Mouse (Mus musculus) forebrain, embryonic 16.5 days (tissue): ENCODE data around the gene Islr2. TPM values are rescaled to one million over a fixed set of nuclear protein-coding genes. Genes with fewer than 3 reads are reported as not detected.

Experiments used
- ATAC-seq: fragments of 200-750 bp; cut with Nextera tagmentation; 2 replicates; pipeline ENCODE4 v1.8.0; 2017; ENCODE audit warnings: mild to moderate bottlenecking, moderate library complexity
- H3K27ac ChIP-seq: fragments of 300-500 bp; sonication (generic); 2 replicates; pipeline ENCODE4 v1.5.1; 2014; ENCODE audit warnings: low read length, control low read depth
- H3K27me3 ChIP-seq: fragments of 300-500 bp; sonication (generic); replicated peaks from 2 replicates; pipeline ENCODE4 v1.6.1; 2014; ENCODE audit warnings: low read length; ENCODE audit not compliant: control insufficient read depth, insufficient read depth
- H3K36me3 ChIP-seq: fragments of 300-500 bp; sonication (generic); 2 replicates; pipeline ENCODE4 v1.6.1; 2014; ENCODE audit not compliant: control insufficient read depth, insufficient read depth
- H3K4me1 ChIP-seq: fragments of 300-500 bp; sonication (generic); replicated peaks from 2 replicates; pipeline ENCODE4 v1.6.1; 2014; ENCODE audit warnings: low read length; ENCODE audit not compliant: control insufficient read depth, insufficient read depth
- H3K4me2 ChIP-seq: fragments of 300-500 bp; sonication (generic); 2 replicates; pipeline ENCODE4 v1.6.1; 2014; ENCODE audit warnings: mild to moderate bottlenecking, low read length, control low read depth
- H3K4me3 ChIP-seq: fragments of 300-500 bp; sonication (generic); replicated peaks from 2 replicates; pipeline ENCODE4 v1.5.1; 2014; ENCODE audit warnings: mild to moderate bottlenecking, low read length, control low read depth
- H3K9ac ChIP-seq: fragments of 300-500 bp; sonication (generic); replicated peaks from 2 replicates; pipeline ENCODE4 v1.6.1; 2014; ENCODE audit warnings: low read depth, low read length, control low read depth
- H3K9me3 ChIP-seq: fragments of 300-500 bp; sonication (generic); 2 replicates; pipeline ENCODE4 v1.6.1; 2016; ENCODE audit warnings: low read length; ENCODE audit not compliant: control insufficient read depth
- WGBS: fragments of 180-500 bp; shearing (Covaris S2); extraction: QIAGEN DNeasy Blood & Tissue Kit; methylation state at CpG from one replicate; pipeline ENCODE4 v1.1.7; 2014; 5-methylcytosine and 5-hydroxymethylcytosine counted together
- polyA plus RNA-seq: library from polyadenylated mRNA; unstranded; fragments of >200 nt; fragmentation: Nextera tagmentation; extraction: Ambion mirVana; gene quantifications from 2 replicates; pipeline ENCODE4 v1.2.1, GENCODE M21; 2015

Islr2 gene
- polyA plus RNA-seq, 1 experiment from 2014 or later, result 88.4 TPM

- Histone ChIP-seq H3K4me1 (peaks cover 19% of the 10 kb centered on the region), H3K36me3 (no peaks in the 10 kb centered on the region), H3K9me3 (no peaks in the 10 kb centered on the region), H3K27me3 (no peaks in the 10 kb centered on the region), H3K4me2 (no peak overlapping the region), H3K27ac (peak overlapping the region; percentile 62), H3K4me3 (no peak overlapping the region), H3K9ac (no peak overlapping the region)
- ATAC-seq, result no peak
- 60% methylated on average over 4 of the region's 4 CpGs for WGBS
Observed at GRCm38 (mm10) chr9:58177165-58177564, 27.0 kb downstream of the Islr2 start.

GRCm38 (mm10) chr9:58175745-58176487, 28.2 kb downstream of the Islr2 start:
- WGBS, result 37% methylated on average over 5 of the region's 5 CpGs
- Histone ChIP-seq H3K27ac (peak overlapping the region; percentile 81), H3K4me3 (no peak overlapping the region), H3K36me3 (no peaks in the 10 kb centered on the region), H3K9me3 (no peaks in the 10 kb centered on the region), H3K27me3 (no peaks in the 10 kb centered on the region), H3K4me2 (no peak overlapping the region), H3K9ac (no peak overlapping the region), H3K4me1 (peaks cover 19% of the 10 kb centered on the region)
- peak; percentile 59; the same call in 1 of the 2 replicates for ATAC-seq

DNA sequence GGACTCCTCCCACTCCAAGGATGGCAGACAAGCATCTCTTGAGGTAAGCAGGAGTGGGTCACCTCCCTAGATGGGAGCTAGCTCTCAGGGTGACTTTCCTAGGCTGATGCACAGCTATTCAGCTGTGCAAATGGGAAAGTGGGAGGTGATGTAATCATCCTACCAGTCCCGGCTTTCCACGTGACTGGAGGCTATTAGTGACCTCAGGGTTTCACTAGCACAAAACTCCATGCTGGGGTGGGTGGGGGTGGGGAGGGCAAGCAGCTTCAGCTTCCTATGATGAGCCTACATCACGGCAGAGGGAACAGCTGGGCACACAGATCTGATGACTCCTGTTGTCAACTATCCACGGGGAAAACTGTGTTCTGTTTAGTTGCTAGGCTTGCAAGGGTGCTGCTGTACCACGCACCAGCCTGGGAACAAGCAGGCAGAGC, 29.3 kb downstream of the Islr2 start:
- peaks cover 16% of the 10 kb centered on the region for H3K4me1 ChIP-seq
- H3K27ac ChIP-seq, result no peak overlapping the region
- H3K4me2 ChIP-seq, result no peak overlapping the region
- no peak overlapping the region for H3K4me3 ChIP-seq
- 23% methylated on average over 5 of the region's 5 CpGs for WGBS
- H3K9ac ChIP-seq, result no peak overlapping the region
- no peaks in the 10 kb centered on the region for H3K9me3 ChIP-seq
- peak; percentile 26; the same call in 1 of the 2 replicates for ATAC-seq
- H3K27me3 ChIP-seq, result no peaks in the 10 kb centered on the region
- H3K36me3 ChIP-seq, result no peaks in the 10 kb centered on the region

DNA sequence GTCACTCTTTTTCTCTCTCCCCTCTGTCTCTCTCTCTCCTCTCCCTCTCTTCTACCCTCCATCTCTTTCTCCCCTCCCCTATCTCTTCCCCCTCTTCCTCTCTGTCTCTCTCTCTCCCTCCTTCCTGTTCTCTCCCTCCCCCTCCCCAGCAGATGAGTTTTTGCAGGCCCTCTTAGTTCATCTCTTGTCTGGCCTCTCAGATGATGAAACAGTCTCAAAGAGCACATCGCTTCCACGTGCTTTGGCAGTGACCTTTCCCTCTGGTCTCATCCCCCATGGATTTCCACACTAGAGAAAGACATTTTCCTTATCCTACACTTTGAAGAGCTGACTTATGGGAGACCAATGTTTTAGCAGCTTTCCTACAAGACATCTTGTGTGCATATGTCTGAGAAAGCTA, 31.3 kb downstream of the Islr2 start:
- Histone ChIP-seq H3K4me1 (peaks cover 25% of the 10 kb centered on the region), H3K4me2 (no peak overlapping the region), H3K4me3 (no peak overlapping the region), H3K36me3 (no peaks in the 10 kb centered on the region), H3K9ac (no peak overlapping the region), H3K9me3 (no peaks in the 10 kb centered on the region), H3K27ac (no peak overlapping the region), H3K27me3 (no peaks in the 10 kb centered on the region)
- 81% methylated on average over 2 of the region's 2 CpGs for WGBS
- ATAC-seq, result no peak

DNA sequence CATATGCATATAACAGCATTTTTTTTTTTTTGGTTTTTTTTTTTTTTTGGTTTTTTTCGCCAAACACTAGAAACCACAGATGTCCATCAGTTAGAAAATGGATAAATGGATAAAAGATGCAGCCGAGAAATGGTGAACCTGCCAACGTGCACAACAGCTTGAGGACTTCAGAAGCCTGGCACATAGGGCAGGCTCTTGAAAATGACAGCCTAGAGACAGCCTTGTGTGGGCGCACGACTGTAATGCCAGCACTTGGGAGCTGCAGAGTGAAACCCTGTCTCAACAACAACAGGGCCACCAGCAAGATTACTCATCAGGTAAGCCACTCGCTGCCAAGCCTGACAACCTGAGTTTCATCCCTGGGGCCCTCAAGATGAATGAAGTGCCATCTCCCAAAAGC, 34.7 kb downstream of the Islr2 start:
- WGBS, result 56% methylated on average over 6 of the region's 6 CpGs
- ATAC-seq, result no peak
- H3K27ac ChIP-seq, result peak overlapping the region; percentile 37; the same call in 1 of the 2 replicates

DNA sequence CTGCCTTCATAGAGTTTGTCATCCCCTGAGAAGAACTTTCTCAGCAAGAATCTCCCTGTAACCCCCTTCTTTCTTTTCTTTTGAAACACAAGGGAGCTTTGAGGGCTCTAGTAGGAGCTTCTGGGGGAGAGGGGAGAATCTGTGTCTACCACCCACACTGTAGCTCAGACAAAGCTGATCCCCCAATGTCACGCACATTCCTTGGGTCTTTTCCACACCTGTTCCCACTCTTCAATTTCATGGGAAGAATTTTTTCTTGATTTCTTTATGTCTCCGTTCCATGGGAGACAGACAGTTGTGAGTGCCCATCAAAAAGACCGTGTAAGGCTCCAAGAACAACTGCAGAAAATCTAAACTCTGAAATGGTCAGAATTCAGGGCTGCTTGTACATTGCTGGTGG, 35.2 kb downstream of the Islr2 start:
- no peak overlapping the region for H3K4me3 ChIP-seq
- H3K4me2 ChIP-seq, result no peak overlapping the region
- peak overlapping the region; percentile 24; the same call in 1 of the 2 replicates for H3K27ac ChIP-seq
- H3K9ac ChIP-seq, result no peak overlapping the region
- WGBS, result 65% methylated on average over 3 of the region's 3 CpGs
- H3K27me3 ChIP-seq, result no peaks in the 10 kb centered on the region
- ATAC-seq, result no peak
- no peaks in the 10 kb centered on the region for H3K9me3 ChIP-seq
- H3K36me3 ChIP-seq, result no peaks in the 10 kb centered on the region
- peaks cover 10% of the 10 kb centered on the region for H3K4me1 ChIP-seq

More for the DNA sequence above, 34.7 kb downstream of the Islr2 start:
- H3K9ac ChIP-seq, result no peak overlapping the region
- H3K4me1 ChIP-seq, result peaks cover 10% of the 10 kb centered on the region
- H3K4me3 ChIP-seq, result no peak overlapping the region
- no peaks in the 10 kb centered on the region for H3K27me3 ChIP-seq
- H3K4me2 ChIP-seq, result no peak overlapping the region
- no peaks in the 10 kb centered on the region for H3K9me3 ChIP-seq
- no peaks in the 10 kb centered on the region for H3K36me3 ChIP-seq

- Histone ChIP-seq H3K4me1 (peaks cover 10% of the 10 kb centered on the region), H3K4me2 (no peak overlapping the region), H3K36me3 (no peaks in the 10 kb centered on the region), H3K9me3 (no peaks in the 10 kb centered on the region), H3K4me3 (no peak overlapping the region), H3K9ac (no peak overlapping the region), H3K27ac (no peak overlapping the region), H3K27me3 (no peaks in the 10 kb centered on the region)
- ATAC-seq, result no peak
- WGBS, result 66% methylated on average over 1 of the region's 1 CpGs
Observed at GRCm38 (mm10) chr9:58165779-58166178, 38.3 kb downstream of the Islr2 start.

DNA sequence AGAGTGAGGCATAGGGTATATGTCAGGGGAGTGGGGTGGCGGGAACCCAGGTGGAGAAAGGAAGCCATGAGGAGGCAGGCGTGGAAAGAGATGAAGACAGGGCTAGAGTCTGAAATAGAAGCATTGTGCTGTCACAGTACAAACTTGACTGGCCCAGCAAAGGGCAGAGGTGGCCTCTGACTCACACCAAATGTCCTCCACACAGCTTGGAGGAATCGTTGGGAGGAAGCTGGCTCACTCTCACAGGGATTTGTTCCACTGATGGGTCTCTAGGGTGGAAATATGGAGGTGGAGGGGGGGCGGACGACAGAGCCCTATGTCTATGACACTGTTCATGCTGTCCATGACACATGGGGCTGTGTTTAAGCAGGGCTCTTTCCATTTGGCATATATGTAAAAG, 41.0 kb downstream of the Islr2 start:
- 82% methylated on average over 5 of the region's 5 CpGs for WGBS
- Histone ChIP-seq H3K27ac (no peak overlapping the region), H3K9me3 (no peaks in the 10 kb centered on the region), H3K9ac (no peak overlapping the region), H3K4me1 (peaks cover 13% of the 10 kb centered on the region), H3K27me3 (no peaks in the 10 kb centered on the region), H3K4me3 (no peak overlapping the region), H3K4me2 (no peak overlapping the region), H3K36me3 (no peaks in the 10 kb centered on the region)
- ATAC-seq, result no peak

DNA sequence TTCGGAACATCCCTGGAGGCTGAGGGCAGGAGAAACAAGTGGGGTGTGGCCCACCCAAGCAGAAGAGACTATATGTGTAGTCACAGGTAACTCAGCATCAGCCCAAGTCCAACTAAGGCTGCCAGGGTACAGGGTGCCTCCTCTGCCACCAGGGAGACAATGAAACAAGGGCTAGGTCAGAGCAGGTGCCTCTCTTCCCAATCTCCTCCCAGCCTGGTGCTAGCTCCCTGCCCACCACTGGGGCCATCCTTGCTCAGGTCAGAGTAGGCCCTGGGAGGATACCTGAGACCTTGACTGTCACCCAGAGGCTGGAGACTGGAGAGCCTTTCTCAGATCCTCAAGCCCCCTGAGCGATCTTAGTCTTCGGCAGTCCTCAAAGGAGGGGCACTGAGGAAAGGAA, 41.9 kb downstream of the Islr2 start:
- Histone ChIP-seq H3K4me2 (no peak overlapping the region), H3K4me1 (peaks cover 13% of the 10 kb centered on the region), H3K9ac (no peak overlapping the region), H3K27ac (no peak overlapping the region), H3K4me3 (no peak overlapping the region), H3K9me3 (no peaks in the 10 kb centered on the region), H3K36me3 (no peaks in the 10 kb centered on the region), H3K27me3 (no peaks in the 10 kb centered on the region)
- WGBS, result 97% methylated on average over 3 of the region's 3 CpGs
- ATAC-seq, result no peak
